In genomic region chr3:35481841-35482240, GRCm38 (mm10) we compare ENCODE assay signal across 8 mouse cellular contexts.
DNase-seq lines count a peak whose midpoint lies in the region.

No protein-coding gene starts in this region.

- peak; percentile 9 for DNase-seq in embryo, embryonic 10 days (ENCODE audit: low spot score)
- DNase-seq in embryo, embryonic 9.5 days (ENCODE audit: extremely low spot score): no peak
- peak; percentile 26 for DNase-seq in right cerebral cortex, postnatal 14 days
- no peak for DNase-seq in right cerebral cortex, adult 18-20 months
- DNase-seq in left cerebral cortex, postnatal 36 days (ENCODE audit: low spot score in 2 of 2): peak; percentile 12 to 15
- DNase-seq in right cerebral cortex, postnatal 4 days: peak; percentile 28
- DNase-seq in natural killer cell, adult 2 months (ENCODE audit: low spot score in 2 of 2): no peak
- DNase-seq in thymus, postnatal 10 days (ENCODE audit: low spot score in 2 of 2): no peak

- intact Hi-C loops in left cerebral cortex, postnatal 36 days (cut with DNase I): loop anchor here (1.0 to 10.0 kb wide), 5 partner anchors 93 to 1397 kb away; partner anchors contain the start of gene Dnajc19

Comparison
In these comparisons a context has a peak if more than half of its experiments do, and no peak if none do; other contexts are left out.
1. DNase-seq: peak in embryo, embryonic 10 days (single experiment), right cerebral cortex, postnatal 14 days (single experiment), left cerebral cortex, postnatal 36 days (2 of 2) and right cerebral cortex, postnatal 4 days (single experiment); none in embryo, embryonic 9.5 days (single experiment), right cerebral cortex, adult 18-20 months (single experiment), natural killer cell, adult 2 months (0 of 2) and thymus, postnatal 10 days (0 of 2).